Mouse (Mus musculus) embryo, embryonic 10 days (tissue): Measurements from ENCODE around the gene Slc9a8.
A peak's percentile ranks its signal among the peaks of the same experiment; 100 is the strongest.

Source experiments
- DNase-seq: peaks from one replicate; pipeline ENCODE4 v3.0.0-alpha.2; 2015; ENCODE audit warnings: low spot score

Slc9a8 gene

DNA sequence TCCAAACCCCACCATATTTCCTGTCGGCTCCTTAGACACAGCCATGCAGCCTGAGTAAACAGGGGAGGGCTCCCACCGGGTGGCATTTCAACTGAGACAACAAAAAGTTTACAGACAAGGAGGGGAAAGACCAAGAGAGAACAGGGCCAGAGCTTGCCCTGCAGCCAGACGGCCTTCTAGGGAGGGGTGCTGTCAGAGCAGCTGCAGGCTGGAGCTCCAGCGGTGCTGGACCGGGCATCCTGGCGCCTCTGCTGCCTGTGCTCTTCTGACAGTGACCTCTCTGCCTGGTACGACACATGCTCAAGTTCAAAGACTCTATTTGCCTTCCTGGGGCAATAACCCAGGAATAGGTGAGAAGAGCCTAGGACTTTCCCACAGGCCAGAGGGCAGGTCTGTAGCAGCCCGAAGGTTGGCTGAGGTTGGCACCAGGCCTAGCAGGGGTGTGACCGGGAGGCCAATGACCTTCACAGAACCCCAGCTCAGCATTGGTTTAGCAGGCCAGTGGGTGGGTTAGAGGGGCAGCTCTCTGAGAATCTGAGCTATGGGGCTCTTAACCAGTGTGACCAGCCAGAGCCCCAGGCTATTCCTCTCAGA, 5.4 kb upstream of the Slc9a8 start:
- no peak for DNase-seq

DNA sequence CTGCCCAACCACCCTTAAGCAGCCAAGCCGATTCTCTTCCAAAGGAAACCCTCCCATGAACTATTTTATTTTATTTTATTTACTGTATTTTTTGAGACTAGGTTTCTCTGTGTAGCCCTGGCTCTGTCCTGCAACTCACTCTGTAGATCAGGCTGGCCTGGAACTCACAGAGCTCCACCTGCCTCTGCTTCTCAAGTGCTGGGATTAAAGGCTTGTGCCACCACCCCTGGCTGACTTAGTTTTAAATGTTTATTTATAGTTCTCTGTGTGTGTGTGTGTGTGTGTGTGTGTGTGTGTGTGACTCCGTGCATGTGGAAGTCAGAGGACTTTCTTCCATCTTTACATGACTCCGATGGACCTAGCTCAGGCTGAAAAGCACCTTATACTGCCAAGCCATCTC, 4.5 kb upstream of the Slc9a8 start:
- no peak for DNase-seq

DNA sequence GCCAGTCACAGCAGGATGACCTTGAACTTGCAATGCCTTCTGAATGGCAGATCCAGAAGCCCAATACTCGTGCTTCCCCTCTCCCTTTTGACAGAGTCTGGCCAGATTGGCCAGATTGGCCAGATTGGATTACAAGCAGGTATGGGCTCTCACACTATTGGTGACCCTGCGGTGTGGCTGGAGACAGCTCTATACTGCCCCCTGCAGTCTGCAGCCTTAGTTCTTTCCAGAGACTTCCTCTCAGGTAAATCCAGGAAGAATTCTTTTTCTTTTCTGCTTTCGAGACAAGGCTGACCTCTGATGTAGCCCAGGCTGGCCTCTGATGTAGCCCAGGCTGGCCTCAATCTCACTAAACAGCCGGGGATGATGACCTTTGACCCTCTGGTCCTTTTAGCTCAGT, 3.8 kb upstream of the Slc9a8 start:
- peak; percentile 65 for DNase-seq

DNA sequence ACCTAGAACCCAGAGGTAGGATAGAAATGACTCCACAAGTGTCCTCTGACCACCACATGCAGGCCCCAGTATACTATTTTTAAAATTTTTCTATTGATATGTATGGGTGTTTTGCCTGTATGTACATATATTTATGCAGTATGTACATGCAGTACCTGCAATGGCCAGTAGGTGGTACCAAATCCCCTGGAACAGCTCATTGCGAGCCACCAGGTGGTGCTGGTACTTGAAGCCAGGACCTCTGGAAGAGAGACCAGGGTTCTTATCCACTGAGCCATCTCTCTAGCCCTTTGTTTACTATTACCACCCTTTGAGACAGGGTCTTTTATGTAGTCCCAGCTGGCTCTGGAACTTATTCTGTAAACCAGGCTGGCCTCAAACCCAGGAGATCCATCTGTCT, 2.3 kb upstream of the Slc9a8 start:
- peak; percentile 82 for DNase-seq

DNA sequence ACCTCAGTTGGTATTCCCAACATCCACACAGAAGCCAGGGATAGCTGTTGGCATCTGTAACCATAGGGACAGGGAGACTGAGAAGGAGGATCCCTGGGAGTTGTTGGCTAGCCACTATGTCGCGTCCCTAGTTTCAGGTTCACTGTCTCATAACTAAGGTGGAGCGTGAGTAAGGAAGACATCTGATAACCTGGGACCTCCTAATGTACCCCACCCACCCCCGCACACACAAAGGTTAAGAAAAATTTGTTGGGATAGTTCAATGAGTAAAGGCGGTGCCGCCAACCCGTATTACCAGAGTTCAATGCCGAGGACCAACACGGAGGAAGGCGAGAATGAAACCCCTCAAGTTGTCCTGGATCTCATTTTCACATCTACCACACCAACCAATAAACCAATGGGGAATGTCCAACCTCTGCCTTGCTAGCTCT, 686 bp upstream of the Slc9a8 start:
- peak; percentile 22 for DNase-seq

DNA sequence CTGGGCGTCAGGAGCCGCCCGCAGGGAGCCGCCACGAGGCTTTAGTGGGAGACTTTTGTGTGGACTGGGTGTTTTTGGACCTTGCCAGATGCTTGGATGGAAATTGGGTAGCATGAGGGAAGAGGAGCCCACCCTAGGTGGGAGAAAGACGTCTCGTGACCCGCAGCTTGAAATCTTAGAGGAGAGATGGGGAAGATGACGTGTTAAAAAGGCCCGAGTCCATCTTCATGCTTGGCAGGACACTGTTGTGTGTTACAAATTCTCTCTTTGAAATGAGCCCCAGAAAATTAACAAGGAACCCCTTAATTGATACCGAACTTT, 598 bp downstream of the Slc9a8 start:
- DNase-seq, result no peak

DNA sequence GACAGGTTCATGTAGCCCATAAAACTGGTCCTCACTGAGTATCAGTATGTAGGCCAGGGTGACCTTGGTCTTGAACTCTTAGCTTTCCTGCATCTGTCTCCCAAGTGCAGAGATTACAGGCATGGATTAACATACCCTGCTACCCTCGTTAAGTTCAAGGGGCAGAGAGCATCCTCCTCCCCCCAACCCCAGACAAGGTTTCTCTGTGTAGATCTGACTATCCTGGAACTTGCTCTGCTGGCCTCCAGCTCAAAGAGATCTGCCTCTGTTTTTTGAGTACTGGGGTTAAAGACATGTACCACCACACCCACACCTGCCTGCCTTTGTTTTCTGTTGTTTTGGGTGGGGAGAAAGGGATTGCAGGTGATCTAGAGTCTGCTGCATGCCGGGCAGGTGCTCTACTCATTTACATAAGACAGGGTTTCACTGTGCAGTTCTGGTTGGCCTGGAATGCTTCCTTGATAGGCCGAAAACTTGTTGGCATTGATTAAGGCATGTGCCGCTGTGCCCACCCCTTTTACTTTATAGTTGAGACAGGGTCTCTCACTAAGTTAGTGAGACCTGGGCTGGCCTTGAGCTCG, 1.6 kb downstream of the Slc9a8 start:
- DNase-seq, result no peak

DNA sequence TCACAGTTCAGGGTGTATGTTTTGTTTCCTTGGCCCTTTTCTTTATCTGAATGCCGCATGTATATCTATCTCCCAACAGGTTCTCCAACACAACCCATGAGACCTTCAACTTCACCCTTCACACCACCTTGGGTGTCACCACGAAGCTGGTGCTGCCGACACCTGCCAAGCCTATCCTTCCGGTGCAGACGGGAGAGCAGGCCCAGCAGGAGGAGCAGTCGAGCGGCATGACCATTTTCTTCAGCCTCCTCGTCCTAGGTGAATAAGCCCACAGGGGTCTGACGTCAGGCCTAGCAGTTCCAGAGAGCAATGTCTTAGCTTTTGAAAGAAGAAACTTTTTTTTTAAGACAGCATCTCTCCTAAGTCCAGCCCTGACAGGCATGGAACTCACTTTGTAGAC, 2.5 kb downstream of the Slc9a8 start:
- no peak for DNase-seq

DNA sequence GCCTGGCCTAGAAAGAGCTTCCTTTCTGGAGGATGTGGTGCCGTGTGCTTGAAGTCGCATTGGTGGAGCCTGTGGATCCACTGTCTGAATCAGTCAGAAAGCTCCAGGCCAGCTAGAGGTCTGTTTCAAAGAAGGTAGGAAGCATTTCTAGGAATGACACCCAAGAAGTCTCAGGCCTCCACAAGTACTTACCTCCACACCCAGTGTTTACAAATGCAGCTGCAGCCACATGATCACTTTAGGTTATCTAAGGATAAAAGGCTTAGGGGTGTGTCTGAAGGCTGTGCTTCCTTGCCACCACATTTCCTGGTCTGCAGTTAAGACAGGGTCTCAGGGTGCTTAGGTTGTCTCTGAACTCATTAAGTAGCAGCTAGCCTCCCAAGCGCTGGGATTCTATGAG, 3.0 kb downstream of the Slc9a8 start:
- no peak for DNase-seq

DNA sequence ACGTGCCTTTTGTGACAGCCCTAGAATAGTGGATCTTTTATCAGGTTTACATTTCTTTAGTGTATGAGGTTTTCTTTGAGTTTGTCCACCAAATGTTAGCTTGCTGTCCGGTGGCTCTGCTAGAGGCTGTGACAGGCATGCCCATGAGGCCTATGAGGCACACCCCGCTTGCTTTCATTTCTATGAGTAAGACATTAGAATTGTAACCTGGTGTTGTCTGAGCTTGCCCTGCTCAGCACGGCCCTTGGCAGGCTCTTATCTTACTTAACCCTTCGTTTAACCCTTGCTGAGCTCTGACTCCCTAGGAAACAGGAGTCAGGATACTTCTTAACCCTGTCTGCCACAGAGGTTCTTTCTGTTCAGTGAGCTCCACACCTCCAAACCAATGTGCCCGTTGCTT, 3.9 kb downstream of the Slc9a8 start:
- DNase-seq, result no peak

DNA sequence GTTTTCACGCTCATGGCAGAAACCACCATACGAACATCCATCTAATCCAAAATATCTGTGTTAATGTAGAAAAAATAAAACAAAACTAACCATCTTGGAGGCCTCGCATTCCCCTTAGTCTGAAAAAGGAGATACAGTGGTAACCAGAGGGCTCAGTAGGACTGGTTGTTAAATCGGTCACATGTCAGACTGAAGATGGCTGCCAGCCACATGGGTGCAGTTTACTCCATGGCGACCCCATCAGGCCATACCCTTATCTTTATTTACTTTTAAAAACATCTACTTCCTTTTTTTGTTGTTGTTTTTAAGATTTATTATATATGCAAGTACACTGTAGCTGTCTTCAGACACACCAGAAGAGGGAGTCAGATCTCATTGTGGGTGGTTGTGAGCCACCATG, 8.1 kb downstream of the Slc9a8 start:
- no peak for DNase-seq

DNA sequence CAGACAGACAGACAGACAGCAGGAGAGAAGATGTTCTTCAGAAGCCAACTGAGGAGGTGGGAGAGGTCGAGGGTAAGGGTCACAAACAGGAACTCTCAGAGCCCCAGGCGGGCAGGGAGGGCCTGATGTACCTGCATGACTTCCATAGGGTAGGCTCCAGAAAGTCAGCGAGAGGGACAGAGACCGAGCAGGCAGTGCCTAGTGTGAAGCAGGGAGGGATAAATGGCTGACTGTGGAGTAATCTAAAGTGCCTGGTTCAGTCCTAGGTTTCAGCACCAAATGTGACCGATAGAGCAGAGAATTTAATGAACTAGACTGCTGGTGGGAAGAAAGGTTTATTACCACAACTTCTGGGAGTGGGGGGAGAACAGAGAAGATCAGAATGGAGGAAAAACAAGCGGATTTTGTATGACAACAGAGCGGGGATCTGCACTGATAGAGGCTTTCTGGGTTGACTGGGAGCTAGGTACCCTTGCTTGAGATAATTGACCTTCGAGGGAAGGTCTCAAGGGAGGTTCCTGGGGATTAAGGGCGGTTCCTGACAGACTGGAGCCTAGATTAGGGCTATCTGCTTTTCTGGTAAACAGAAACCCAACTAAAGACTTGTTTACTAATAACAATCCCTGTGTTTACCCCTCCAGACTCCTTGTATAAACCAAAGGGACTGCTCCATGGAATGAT, 9.4 kb downstream of the Slc9a8 start:
- DNase-seq, result no peak

DNA sequence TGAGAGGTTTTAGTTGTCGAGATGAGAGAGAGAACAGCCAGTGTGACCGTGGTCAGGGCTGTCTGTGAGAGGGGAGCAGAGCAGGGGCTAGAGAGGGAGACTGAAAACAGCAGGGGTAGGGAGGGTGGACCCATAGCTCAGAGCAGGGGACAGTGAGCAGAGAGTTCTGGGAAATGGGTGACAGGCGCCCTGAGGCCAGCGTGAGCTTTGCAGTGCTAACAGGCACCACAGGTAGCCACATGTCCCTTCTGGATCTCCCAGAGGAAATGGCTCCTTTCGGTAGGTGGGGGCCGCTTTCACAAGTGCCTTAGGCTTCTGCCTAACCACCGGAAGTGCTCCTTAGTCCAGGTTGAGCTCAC, 9.9 kb downstream of the Slc9a8 start:
- DNase-seq, result no peak

DNA sequence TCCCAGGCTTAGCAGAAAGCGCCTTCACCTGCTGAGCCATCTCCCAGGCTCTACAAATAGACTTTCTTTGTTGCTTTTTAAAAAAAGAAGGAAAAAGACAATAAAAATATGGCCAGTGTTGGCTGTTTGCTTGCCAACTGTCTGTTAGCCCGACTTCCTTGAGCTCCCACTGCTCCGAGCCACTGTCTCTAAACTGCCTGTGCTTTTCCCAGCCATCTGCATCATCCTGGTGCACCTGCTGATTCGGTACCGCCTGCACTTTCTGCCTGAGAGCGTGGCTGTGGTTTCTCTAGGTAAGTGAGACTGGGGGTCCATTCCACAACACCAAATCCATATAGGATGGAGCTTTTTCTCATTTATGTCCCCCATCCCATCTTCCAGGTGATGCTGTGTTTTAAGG, 13.1 kb downstream of the Slc9a8 start:
- no peak for DNase-seq

DNA sequence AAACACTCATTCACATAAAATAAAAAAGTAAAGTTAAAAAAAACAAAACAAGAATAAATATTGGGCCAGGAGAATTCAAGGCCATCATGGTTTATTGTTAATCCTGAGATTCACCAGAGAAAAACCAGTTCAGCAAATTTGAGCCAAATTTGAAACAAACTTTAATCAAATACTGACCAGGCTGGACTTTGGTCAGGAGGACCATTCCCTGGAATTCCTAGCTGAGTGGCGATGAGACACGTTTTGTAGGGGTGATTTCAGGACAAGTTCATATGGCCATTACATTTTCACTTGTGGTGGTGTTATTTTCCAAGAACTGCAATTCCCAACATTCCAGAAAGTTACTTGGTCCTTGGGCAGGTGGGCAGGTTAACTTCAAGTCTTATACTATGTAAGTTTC, 14.1 kb downstream of the Slc9a8 start:
- no peak for DNase-seq

DNA sequence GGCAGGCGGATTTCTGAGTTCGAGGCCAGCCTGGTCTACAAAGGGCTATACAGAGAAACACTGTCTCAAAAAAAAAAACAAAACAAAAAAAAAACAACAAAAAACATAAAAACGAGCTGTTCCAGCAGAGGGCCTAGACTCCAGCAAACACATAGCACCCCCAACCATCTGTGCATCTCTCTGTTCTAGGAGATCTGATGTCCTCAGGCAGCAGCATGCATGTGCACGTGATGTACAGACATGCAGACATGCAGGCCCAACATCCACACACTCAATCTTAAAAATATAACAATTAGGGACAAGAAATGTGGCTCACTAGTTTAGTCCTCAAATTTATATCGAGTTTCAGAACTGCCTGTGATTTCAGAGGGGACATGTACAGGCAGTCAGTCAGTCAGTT, 14.9 kb downstream of the Slc9a8 start:
- DNase-seq, result no peak

DNA sequence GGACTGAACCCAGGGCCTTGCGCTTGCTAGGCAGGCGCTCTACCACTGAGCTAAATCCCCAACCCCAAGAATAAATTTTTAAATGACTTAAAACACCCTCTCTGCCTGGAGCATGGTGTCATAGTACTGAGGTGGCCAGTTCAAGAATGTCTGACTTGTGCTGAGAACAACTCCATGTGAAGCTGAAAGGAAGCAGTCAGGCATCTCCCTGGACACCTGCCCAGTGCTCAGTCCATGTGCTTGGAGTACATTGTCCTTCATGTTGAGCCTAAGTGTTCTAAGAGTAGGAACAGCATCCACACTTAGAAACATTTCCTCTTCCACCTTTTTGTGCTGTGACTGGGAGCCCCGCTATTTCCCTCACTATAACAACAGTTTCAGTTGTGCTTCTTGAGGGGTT, 17.9 kb downstream of the Slc9a8 start:
- DNase-seq, result no peak

DNA sequence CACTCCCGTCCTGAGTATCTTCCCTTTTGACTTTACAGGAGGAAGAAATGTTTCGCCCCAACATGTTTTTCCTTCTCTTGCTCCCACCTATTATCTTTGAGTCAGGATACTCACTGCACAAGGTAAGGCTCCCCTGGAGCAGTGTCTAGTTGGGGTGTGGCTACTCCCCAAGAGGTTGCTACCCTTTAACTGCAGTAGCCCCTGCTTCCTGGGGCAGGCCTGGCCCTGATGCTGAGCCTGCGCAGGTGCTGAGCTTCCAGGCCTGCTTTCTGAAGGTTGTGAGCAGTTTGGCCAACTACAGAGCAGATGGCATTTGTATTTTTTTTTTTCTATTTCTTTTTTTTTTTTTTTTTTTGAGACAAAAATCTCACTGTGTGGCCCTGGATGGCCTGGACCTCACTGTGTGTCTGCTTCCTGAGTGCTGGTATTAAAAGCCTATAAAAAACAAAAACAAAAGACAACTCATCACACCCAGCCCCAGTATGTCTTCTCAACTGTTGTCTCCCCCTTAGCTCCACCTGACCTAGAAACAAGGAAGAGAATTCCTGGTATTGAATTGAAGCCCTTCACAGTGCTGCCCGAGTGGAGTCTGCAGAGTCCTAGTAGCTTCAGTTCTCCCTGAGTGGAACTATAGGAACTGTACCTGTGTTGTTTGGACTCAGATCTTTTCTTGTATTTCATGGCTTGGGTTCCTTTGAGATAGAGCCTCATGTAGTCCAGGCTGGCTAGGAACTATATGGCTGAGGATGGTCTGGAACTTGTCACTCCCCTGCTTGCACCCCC, 22.1 kb downstream of the Slc9a8 start:
- DNase-seq, result no peak

DNA sequence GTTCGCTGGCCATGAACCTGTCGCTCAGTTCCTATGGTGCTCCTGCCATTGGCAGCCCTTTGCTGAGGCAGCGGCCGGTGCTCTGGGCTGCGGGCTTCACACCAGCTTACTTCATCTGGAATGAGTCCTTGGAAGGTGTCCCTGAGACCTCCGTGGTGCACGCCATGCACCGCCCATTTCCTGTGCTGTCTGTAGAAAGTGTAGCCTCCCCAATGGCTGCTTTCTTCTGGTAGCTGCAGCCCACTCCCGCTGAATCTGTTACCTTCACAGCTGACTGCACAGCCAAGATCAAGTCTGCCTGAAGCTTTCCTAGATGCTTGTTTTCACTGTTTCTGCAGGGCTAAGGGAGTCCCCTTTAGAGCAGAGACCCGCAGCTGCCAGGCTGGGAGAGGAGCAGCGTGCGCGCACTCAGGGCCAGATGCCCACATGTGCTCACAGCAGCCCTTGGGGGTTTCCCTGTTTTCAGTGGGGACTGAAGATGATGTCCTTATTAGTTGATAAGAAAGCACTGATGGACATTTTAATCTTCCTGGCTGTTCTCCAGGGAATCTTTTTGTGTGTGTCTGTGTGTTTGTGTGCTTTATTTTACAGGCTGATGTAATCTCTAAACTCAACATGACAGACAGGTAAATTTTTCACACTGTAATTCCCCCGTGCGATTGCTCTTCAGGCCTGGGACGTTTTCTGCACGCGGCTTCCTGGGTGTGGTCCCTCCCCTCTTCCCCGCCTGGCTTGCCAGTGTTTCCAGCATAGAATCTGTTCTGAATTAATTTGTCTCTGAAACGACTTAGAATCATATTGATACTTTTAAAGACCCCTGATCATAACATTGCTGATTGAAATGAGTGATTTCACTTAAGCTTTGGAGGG, 24.6 kb downstream of the Slc9a8 start:
- no peak for DNase-seq

DNA sequence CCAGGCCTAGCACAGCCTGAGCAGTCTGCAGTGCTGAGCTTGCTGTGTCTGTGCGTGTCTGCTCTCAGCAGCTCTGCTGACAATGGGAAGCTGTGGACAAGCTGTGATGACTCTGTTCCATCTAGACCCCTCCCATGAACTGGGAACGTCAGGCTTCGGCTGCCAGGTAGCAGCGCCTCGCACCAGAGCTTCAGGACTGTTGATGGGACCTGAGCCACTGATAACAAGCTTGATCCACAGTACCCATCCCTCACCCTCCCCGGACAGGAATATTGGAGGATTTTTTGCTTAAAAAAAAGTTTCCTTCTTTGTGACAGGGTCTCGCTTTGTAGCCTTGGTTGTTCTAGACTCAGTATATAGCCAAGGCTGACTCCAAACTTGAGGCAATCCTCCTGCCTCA, 25.7 kb downstream of the Slc9a8 start:
- DNase-seq, result no peak

DNA sequence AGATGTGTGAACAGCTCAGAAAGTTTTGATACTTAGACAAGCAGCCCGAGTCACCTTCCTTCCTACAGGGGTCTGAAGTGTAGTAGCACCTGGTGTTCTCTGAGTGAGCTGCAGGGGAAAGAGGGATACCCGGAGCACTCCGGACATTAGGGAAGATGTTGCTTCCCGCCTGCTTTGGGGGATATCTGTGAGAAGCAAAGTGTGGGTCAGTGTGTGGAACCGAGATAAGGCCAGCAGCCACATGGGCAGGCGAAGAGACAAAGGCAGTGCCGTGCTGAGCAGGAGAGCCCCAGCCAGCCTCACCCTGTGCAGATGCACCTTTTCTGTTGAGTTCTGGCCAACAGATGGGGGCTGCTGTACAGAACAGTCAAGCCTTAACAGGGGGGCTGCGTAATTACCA, 26.1 kb downstream of the Slc9a8 start:
- DNase-seq, result peak; percentile 35
